Mouse (Mus musculus) retina, postnatal 7 days (tissue): ENCODE measurements around the gene Hist2h4.

ENCODE experiments used
- DNase-seq: peaks from one replicate; pipeline ENCODE4 v3.0.0-alpha.2; 2012; ENCODE audit warnings: low read depth, low spot score

Gene Hist2h4

GRCm38 (mm10) chr3:96226695-96227648, 36.1 kb downstream of the Hist2h4 start:
- no peak for DNase-seq

- no peak for DNase-seq
Observed at GRCm38 (mm10) chr3:96225421-96225820, 37.7 kb downstream of the Hist2h4 start.

GRCm38 (mm10) chr3:96222774-96223173, 40.3 kb downstream of the Hist2h4 start:
- no peak for DNase-seq

- no peak for DNase-seq
Observed at GRCm38 (mm10) chr3:96221640-96222038, 41.5 kb downstream of the Hist2h4 start.

DNA sequence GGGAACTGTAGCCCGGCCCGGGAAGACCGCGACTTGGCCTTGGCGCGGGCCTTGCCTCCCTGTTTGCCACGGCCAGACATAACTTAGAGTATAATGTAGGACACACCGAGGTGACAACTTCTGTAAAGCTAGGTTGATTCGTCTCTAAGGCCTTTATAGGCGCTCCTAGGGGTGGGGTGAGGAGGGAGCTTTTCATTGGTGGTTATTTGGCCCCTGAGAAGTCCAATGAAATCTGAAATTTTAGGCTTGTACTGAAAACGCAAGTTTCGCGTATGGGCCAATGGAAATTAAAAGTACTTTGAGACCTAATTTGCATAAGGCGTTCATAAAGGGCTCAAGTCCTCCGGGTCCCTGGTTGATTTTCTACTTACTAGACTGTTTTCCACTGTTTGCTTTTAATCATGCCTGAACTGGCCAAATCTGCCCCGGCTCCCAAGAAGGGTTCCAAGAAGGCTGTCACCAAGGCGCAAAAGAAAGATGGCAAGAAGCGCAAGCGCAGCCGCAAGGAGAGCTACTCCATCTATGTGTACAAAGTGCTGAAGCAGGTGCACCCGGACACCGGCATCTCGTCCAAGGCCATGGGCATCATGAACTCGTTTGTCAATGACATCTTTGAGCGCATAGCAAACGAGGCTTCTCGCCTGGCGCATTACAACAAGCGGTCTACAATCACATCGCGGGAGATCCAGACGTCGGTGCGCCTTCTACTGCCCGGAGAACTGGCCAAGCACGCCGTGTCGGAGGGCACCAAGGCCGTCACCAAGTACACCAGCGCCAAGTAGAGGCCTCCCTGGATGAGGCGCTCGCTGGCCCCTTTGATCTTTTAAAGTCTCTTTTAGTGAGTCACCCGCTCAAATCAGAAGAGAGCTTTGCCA, 42.1 kb downstream of the Hist2h4 start, which contains the start of the genes Hist2h2ac and Hist2h2be:
Gene Hist2h2ac, minus strand, starts transcription at position 116 of the 875 bp plus-strand sequence.
Gene Hist2h2be, plus strand, starts transcription at position 355 of the 875 bp plus-strand sequence.
- DNase-seq: peak; percentile 41

GRCm38 (mm10) chr3:96220131-96220764, 42.9 kb downstream of the Hist2h4 start:
- DNase-seq: peak; percentile 16

- peak; percentile 68 for DNase-seq
Observed at GRCm38 (mm10) chr3:96219661-96220130, 43.4 kb downstream of the Hist2h4 start, which contains the start of the genes Bola1 and Hist2h2ab. TSS of gene Bola1 (minus strand) at chr3:96219709. TSS of gene Hist2h2ab (plus strand) at chr3:96219865.

- DNase-seq: peak; percentile 9
Observed at GRCm38 (mm10) chr3:96219191-96219641, 43.9 kb downstream of the Hist2h4 start.
